Mouse (Mus musculus): ENCODE results near the gene Bola3. TPM values are rescaled to one million over a fixed set of nuclear protein-coding genes. Genes with fewer than 3 reads are reported as not detected.

Bola3 gene
- polyA plus RNA-seq, 1 experiment, result 67.0 TPM

DNA sequence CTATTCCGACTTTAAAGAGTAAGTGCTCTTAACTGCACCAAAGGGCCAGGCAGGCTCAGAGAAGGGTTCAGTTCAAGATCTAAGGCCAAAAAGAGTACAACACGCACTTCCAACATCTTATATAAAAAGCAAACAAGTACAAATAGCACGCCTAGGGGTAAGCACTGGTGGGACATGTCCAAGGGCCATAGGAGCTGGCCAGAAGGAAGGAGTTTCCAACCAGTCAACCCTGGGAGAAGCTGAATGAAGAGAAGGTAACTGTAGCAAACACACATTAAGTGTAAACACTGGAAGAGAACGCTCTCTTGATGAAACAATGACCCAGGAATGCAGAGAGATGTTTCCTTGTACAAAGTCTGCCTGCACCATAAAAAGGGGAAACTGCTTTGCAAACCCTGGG, 45.2 kb downstream of the Bola3 start:
- no peak for DNase-seq (ENCODE audit: low spot score)

DNA sequence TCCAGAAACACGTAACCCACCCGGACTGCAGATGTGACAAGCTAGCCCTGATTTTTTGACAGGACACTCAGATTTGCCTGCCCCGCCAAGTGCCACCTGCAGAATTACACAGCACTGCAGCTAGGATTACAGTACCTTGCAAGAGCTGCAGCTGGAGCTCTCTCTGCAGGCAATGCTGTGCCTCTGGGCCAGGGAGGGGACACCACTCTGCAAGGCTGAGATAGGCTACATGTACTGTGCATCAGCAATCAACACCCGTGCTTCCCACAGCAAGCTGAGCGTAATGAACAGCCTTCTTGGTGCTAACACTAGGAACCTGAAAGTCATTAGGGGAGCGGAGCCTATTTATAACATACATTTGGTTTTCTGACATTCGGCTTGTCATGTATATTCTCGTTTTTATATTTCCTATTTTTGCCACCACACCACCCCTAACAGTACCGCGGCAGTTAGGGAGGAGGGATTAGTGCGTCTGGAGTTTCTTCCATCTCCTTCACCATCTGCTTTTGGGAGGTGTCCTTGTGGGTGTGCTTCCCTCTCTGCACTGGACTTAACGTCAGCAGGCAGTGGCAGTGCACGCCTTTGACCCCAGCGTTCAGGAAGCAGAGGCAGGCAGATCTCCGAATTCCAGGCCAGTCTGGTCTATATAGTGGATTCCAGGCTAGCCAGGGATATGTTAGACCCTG, 46.7 kb downstream of the Bola3 start:
- no peak for DNase-seq (ENCODE audit: low spot score)

- no peak for DNase-seq (ENCODE audit: low spot score)
These were observed 47.8 kb downstream of the Bola3 start for GRCm38 (mm10) chr6:83396711-83397110.

- DNase-seq (ENCODE audit: low spot score), result no peak
These were observed 48.8 kb downstream of the Bola3 start for GRCm38 (mm10) chr6:83397728-83398127.

DNA sequence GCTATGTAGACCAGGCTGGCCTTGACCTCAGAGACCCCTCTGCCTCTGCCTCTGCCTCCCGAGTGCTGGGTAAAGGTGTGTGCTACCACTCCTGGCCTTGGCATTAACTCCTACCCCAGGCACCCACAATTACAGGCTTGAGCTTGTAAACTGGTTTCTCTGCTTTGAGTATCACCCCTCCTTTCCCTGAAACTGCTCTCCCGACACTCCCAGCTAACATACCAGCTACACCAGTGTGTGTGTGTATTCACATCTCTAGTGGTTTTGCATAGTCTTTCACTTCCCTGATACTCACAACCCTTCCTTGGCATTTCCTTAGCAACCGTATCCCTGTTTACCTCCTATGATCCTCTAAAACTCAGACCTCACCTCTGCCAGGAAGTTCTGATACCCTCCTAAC, 50.8 kb downstream of the Bola3 start:
- DNase-seq (ENCODE audit: low spot score), result no peak

GRCm38 (mm10) chr6:83403481-83403880, 54.5 kb downstream of the Bola3 start:
- no peak for DNase-seq (ENCODE audit: low spot score)

DNA sequence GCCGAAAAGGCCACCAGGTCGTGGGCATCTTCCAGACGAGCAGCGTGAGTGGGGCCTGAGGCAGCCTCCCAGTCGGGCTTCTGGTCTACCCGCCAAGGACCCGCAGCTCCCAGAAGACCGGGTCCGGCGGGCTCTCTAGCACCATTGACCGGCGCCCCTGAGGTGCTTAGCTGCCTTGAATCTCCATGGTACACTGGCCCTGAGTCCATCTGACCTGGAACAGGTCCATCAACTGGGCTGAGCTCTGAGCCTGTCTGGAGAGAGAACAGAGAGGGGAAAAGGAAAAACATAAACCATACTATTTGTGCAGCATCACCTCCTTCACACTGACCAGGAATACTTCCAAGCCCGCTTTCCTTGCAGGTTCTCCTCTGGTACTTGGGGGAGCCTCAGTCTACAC, 55.6 kb downstream of the Bola3 start:
- DNase-seq (ENCODE audit: low spot score), result no peak

DNA sequence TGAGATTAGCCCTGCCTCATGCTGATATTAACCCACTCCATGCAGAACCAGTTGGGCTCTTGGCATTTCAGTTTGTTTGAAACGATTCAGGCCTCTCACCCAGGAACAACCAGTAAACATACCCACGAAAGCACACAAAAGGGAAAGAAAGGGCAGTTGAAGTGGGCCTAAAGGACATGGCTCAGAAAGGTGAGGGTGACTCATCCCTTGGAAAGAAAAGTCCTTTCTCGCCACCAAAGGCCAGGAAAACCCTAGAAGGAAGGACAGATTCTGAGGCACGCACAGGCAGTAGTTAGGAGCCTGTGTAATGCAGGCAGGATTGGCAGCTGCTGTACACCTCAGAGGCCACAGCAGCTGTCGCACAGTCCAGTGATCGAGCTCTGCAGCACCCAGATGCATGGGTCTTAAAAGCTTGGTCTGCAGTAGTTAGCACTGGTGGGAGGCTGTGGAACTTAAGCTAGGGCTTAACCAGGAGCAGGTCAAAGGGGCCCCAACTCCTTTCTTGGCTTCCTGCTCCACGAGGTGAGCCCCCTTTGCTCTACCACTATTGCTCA, 56.6 kb downstream of the Bola3 start:
- DNase-seq (ENCODE audit: low spot score), result no peak

DNA sequence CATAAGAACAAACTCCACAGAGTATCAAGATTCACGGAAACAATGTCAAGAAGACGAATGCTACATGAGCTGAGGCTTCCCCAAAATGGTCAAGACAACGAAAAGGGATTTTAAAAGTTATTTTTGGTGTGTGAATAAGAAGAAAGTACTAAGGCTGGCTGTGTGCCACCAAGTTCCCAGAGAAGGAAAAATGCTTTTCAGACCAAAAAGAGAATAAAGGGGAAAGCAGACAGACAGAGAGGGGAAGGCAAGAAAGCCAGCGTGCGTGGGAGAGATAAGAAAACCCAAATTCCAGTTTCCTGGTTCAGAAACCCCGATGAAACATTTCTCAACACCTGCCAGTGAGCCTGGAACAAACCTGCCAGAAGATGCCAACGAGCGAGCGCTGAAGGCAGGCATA, 59.6 kb downstream of the Bola3 start:
- no peak for DNase-seq (ENCODE audit: low spot score)

Other genes with a start within 250 kb of the Bola3 start
- 3.1 and 4.5 TPM in 2 replicates for gene Ccdc142, start 247.5 kb upstream of the Bola3 start, polyA plus RNA-seq (2012; rRNA removed)
- 5.0 and 6.1 TPM in 2 replicates for gene Gm42688, start 247.5 kb upstream of the Bola3 start, polyA plus RNA-seq (2012; rRNA removed)
- gene Mrpl53, start 240.1 kb upstream of the Bola3 start, polyA plus RNA-seq (2012; rRNA removed), result 64.9 and 84.8 TPM in 2 replicates
- 29.7 and 40.3 TPM in 2 replicates for gene Mogs, start 233.7 kb upstream of the Bola3 start, polyA plus RNA-seq (2012; rRNA removed)
- gene Wbp1, start 227.6 kb upstream of the Bola3 start, polyA plus RNA-seq (2012; rRNA removed), result 85.6 and 89.2 TPM in 2 replicates
- 25.2 and 25.5 TPM in 2 replicates for gene Ino80b, start 223.7 kb upstream of the Bola3 start, polyA plus RNA-seq (2012; rRNA removed)
- gene Rtkn, start 213.7 kb upstream of the Bola3 start, polyA plus RNA-seq (2012; rRNA removed), result 20.7 and 22.1 TPM in 2 replicates
- 4.9 and 5.6 TPM in 2 replicates for gene Wdr54, start 192.8 kb upstream of the Bola3 start, polyA plus RNA-seq (2012; rRNA removed)
- 1.2 and 1.5 TPM in 2 replicates for gene 1700003E16Rik, start 192.7 kb upstream of the Bola3 start, polyA plus RNA-seq (2012; rRNA removed)
- gene Dctn1, start 183.2 kb upstream of the Bola3 start, polyA plus RNA-seq (2012; rRNA removed), result 97.9 and 119 TPM in 2 replicates
- 0.06 TPM in 1 of 2 replicates, not detected in the other for gene Slc4a5, start 129.3 kb upstream of the Bola3 start, polyA plus RNA-seq (2012; rRNA removed)
- 3.2 and 4.4 TPM in 2 replicates for gene Mthfd2, start 23.2 kb upstream of the Bola3 start, polyA plus RNA-seq (2012; rRNA removed)
- 55.1 and 57.1 TPM in 2 replicates for gene Mob1a, start 23.1 kb upstream of the Bola3 start, polyA plus RNA-seq (2012; rRNA removed)
- 9.4 and 14.4 TPM in 2 replicates for gene Tet3, start 109.9 kb downstream of the Bola3 start, polyA plus RNA-seq (2012; rRNA removed)
- gene Dguok, start 157.8 kb downstream of the Bola3 start, polyA plus RNA-seq (2012; rRNA removed), result 79.1 and 106 TPM in 2 replicates
- gene Actg2, start 187.1 kb downstream of the Bola3 start, polyA plus RNA-seq (2012; rRNA removed), result 8,061 and 9,269 TPM in 2 replicates
- 27.6 and 28.4 TPM in 2 replicates for gene Stambp, start 223.6 kb downstream of the Bola3 start, polyA plus RNA-seq (2012; rRNA removed)